Mouse (Mus musculus) cerebellum, adult 11 months (tissue): ENCODE data around the gene Chrdl2.
"Not testable (repeated sequence)": the region's sequence is repeated elsewhere in the genome, so short reads cannot be mapped to it uniquely, and the experiment has no call there.

Experiments used
- DNase-seq: peaks from one replicate; pipeline ENCODE4 v3.0.0; 2022

The Chrdl2 gene

DNA sequence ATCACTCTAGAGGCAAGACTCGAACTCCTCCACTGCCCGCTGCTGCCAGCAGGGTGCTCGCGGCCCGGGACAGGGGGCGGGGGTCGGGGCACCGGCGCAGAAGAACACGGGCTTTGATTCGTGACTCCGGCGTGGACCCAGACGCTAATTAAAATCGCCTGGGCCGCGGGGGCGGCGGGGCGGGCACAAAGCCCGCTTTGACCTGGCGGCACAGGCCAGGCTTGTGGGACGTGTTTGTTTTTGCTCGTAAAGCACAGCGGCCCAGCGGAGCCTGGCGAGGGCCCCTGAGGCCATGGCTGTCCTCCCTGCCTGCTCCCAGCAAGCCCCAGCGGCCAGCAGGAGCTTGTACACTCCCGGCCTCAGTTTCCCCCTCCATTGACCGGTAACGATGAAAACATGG is 36.1 kb downstream of the Chrdl2 start:
- DNase-seq = no peak

DNA sequence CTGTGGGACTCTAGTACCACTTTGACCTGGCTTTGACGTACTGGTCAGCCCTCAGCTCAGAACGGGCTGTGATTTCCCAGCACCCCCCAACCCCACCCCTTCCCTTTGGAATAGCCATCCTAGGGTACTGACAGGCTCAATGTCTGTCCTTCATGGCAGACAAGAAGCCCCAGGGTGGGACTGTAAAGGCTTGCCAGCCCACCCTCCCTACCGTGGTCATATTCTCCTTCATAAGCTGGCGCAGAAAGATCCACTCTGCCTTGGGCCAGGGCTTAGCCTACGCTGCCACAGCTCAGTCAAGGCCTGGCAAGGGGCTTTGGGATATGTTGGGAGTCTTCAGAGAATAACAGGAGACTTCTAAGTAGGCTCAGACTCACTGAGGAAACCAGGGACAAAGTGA is 37.1 kb downstream of the Chrdl2 start:
- no peak for DNase-seq

DNA sequence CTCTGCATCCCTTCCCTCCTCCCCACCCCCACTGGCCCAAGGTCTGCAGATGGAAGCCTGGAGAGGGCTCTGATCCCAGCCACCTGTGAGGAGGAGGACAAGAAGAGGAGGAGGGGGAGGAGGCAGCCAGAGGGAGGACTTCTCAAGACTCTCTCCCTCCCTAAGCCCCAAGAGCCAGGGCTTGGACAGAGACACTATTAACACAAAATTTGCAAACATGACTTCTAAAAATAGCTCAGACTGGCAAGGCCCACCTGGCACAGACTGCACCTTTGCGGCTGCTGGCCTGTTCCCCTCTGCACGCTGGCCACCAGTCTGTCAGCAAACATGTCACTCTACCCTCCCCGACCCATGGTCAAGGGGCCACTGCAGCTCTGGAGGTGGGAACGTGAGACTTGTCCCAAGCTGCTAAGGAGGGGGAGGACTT is 37.6 kb downstream of the Chrdl2 start:
- DNase-seq = peak; percentile 26

DNA sequence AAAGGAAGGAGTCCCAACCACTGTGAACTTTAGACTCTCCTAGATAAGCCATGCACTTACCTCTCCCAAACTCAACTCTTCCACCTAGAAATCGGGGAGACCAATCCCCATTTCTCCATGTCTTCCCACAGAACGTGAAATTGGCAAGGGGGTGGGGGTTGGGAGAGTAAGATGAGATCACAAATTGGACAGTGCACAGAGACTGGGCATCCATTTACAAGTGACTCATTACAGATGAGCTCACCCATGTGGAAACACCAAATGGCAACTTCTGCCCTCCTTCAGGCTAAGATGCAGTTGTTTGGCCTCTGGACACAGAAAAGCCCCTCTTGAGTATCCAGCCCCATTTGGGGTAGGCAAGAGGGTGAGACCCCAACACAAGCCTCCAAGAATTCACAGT is 40.5 kb downstream of the Chrdl2 start:
- DNase-seq = no peak

DNA sequence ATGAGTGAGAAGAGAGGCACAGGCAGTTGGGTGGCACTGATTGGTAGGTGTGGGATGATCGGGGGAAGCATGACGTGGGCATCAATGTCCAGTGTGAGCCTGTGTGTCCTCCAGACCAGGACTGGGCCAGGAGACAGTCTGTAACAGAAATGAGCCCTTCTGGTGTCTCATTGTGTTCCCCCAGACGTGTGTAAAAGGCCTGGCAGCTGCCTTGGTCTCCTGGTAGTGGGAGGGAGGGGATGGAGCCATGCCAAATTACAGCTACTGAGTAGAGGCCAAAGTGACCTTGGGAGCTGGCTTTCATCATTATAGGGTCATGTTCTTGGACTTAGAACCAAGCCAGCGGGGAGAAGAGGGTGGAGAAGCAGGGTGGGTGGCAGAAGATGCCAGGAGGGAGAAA is 45.9 kb downstream of the Chrdl2 start:
- no peak for DNase-seq

DNA sequence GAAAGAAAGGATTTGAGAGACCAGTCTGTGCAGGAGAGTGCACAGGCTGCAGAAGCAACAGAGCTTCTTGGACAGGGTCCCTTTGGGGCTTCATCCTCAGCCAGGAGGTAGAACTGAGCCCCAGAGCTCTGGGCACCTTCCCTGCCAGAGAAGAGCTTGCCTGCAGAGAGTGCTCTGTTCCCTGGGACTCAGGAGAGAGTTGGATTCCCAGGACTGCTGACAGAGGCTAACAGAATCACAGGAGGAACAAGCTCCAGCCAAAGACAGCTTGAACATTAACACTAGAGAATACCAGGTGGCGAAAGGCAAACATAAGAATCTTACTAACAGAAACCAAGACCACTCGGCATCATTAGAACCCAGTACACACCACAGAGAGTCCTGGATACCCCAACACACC is 47.0 kb downstream of the Chrdl2 start:
- not testable (repeated sequence) for DNase-seq

DNA sequence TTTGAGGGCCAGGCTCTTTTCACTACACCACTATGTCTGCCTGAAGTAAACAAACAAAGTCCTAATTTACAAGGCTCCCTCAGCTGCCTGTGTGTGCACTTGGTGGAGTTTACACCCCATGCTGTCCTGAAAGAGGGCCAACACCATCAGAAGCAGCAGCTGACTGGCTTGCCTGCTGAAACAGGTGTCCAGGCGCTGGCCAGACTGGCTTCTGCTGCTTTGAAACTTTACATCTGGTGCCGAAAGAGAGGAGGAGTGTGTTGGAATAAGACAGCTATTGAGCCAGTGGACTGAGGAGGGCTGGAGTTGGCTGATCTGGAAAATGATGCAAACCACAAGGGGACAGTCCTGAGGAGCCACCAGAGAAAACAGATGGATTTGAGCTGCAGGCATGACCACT is 68.0 kb downstream of the Chrdl2 start:
- no peak for DNase-seq

DNA sequence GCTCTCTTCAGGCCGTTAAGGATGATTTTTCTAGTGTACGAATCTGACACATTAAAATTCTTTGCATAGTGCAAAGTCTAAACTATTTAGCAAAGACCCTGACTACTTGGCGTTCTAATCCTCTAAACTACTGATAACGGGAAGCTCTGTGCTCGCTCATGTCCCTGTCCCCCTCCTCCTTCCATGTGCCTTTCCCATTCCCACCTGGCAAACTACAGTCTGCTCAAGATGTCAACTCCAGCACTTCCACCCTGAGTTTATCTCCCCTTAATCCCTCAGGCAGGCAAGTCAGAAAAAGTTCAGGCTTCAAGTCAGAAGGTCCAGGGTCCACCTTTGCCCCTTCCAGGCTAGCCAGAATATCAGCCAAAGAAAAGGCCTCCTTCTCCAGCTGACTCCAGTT is 70.3 kb downstream of the Chrdl2 start:
- DNase-seq = no peak

DNA sequence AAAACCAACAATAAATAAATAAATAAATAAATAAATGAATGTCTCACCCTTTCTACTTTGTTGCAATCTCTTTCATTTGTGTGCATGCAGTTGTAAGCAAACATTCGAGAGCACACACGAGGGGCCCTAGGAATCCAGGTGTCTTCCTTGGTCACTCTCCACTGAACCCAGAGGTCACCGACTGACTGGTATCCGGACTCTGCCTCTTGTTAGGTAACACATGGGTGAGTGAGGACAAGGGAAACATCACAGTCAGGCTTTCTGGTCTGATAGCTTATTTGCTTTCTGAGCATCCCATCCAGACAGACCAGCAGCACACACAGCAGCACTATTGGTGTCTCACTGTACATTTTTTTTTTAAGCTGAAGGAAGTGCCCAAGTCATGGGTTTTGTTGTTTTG is 71.1 kb downstream of the Chrdl2 start:
- no peak for DNase-seq

DNA sequence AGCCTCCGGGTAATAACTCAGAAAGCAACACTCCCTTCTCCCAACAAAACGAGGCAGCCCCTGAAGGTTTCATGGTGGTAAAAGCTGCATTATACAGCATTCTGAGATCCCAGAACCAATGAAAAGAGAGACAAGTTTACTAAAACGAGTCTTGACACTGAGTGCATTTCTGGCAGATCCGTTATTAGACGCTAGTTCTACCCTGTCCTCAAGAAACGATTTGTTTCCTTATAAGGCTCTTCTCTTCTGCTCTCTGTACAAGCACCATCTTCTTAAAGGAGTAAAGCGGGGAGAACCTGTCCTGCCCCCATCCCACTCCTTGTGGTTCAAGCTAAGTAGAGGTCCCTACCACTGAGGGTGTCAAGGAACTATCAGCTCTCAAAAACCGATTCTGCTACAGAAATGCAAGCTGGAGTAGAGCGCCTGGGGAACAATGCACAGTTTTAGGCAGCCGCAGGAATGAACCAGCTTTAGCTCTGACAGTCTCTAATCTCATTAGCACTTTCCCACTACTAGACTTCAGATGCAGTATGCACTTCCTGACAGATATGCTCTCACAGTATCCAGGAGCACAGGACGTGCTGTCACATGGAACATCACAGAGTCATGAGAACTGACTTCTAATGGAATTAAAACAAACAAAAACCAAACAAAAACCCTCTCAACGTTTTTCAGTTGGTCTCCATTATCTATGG is 74.3 kb downstream of the Chrdl2 start:
- no peak for DNase-seq

DNA sequence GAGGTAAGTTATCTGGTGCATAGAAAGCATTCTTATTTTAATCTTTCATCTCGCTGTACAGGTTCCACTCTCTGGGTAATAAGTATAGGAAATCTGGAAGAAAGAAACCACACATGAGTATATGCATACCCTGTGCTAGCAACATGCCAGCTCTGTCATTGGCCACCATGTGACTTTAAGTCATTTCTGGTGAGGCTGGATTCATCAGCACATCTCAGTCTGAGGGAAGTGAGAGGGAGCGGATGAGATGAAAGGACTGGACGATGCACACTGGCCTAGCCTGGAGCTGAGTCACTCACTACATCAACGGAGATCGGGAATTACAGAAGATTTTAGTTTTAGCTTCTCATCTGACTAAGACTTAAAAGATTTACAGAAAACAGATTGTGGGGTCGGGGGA is 76.9 kb downstream of the Chrdl2 start:
- DNase-seq = no peak

DNA sequence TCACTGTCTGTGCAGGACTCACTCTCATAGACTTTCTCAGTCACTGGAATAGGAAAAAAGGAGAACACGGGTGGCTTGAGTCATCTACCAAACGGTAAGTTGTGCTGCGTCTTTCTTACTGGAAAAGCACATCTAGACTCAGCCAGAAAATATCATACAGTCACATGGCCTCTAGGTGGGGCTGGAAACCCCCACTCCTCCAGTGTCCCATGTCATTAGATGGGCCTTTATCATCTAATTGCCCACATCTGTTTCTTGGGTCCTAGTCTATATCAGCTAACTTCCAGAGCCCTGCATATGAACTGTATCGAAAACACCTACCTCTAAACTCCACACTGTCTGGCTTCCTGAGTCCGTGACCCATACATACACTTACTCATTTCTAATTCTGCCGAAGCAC is 77.8 kb downstream of the Chrdl2 start:
- no peak for DNase-seq
